Mouse (Mus musculus): ENCODE results near the gene Gm14401. TPM values are rescaled to one million over a fixed set of nuclear protein-coding genes. Genes with fewer than 3 reads are reported as not detected.

The Gm14401 gene
- polyA plus RNA-seq (2012) = not detected in 2 replicates

DNA sequence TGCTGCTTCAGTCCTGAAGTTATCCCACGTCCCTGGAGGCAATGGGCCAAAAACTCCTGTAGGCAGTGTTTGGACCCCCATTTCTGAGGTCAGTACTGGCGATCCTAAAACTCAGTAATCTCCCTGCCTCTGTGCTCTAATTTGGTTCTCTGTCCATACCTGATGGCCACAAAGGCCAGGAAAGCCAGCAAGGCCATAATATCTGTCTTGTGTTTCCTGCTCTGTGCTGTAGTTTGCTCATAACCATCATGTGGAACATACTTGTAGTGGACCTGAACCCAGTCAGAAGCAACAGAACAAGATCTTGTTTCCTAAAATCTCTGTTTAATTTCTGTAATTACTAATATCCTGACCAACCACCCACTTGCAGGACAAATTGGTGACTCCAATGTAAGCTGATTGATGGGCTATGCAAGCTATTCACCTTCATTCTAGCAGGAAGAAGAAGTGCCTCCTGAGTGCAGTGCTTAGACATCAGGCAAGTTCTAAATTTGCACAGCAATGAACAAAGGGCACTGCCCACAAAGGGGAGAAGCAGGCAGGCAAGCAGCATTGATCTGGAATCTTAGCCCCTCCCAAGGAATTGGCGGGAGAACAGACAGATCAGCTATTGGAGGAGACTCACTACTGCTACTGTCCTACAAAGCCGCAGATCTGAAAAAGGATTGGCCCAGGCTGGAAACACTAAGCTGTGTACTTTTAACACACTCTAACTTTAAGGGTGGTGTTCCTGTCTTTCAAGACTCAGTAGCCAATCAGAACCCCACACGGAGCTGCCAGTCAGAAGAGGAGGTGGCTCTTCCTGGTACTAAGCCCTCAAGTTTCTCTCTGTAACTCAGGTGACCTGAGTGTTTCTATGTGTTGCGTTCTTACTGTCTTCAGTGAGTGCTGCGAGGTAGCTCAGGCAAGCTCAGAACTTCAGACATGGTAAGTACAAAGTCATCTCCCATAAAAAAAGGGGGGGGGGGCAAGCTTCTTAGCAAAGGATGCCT is at the start of gene Gm14401:
TSS of gene Gm14401 (plus strand) at position 889 of the 992 bp plus-strand sequence.

Other genes with a start within 250 kb of the Gm14401 start
- not detected in 2 replicates for gene Gm14408, start 243.2 kb upstream of the Gm14401 start, polyA plus RNA-seq (2012)
- 0.30 and 0.35 TPM in 2 replicates for gene Gm14296, start 146.5 kb upstream of the Gm14401 start, polyA plus RNA-seq (2012)
- gene Gm14419, start 73.4 kb upstream of the Gm14401 start, polyA plus RNA-seq (2012) = 0.03 and 0.09 TPM in 2 replicates
- gene Gm14410, start 132.1 kb downstream of the Gm14401 start, polyA plus RNA-seq (2012) = 0.93 and 3.7 TPM in 2 replicates
- gene Gm14409, start 192.7 kb downstream of the Gm14401 start, polyA plus RNA-seq (2012) = 0.10 TPM in 1 of 2 replicates, not detected in the other
- not detected in 2 replicates for gene Gm14412, start 250.0 kb downstream of the Gm14401 start, polyA plus RNA-seq (2012)